Mouse (Mus musculus) layer of hippocampus, postnatal 25 days (tissue): ENCODE measurements around the gene Akap2. TPM values are rescaled to one million over a fixed set of nuclear protein-coding genes. Genes with fewer than 3 reads are reported as not detected.
"Not testable (repeated sequence)": the region's sequence is repeated elsewhere in the genome, so short reads cannot be mapped to it uniquely, and the experiment has no call there.

ENCODE experiments used
- DNase-seq, 2 experiments: peaks; one replicate each; pipeline ENCODE4 v3.0.0; 2022; ENCODE audit warnings: mixed read lengths in 2 of 2, low spot score in 1 of 2; ENCODE audit errors: extremely low spot score in 1 of 2
- total RNA-seq, 2 experiments: library from RNA; stranded (reverse); gene quantifications; 2 replicates each; pipeline ENCODE4 v1.2.3; 2021

The Akap2 gene
- total RNA-seq, 2 experiments from 2014 or later, result 42.3 to 42.5 TPM

DNA sequence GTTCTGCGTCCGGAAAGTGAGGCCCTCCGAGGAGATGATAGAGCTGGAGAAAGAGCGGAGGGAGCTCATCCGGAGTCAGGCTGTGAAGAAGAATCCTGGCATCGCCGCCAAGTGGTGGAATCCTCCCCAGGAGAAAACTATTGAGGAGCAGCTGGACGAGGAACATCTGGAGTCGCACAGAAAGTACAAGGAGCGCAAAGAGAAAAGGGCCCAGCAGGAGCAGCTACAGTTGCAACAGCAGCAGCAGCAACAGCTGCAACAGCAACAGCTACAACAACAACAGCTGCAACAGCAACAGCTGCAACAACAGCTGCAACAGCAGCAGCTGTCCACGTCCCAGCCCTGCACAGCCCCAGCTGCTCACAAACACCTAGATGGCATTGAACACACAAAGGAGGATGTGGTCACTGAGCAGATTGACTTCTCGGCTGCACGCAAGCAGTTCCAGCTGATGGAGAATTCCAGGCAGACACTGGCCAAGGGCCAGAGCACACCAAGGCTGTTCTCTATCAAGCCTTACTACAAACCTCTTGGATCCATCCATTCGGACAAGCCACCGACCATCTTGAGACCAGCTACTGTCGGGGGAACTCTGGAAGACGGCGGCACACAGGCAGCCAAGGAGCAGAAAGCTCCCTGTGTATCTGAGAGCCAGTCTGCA, 138.0 kb downstream of the Akap2 start:
- DNase-seq, result no peak

- no peak for DNase-seq
These were observed 139.2 kb downstream of the Akap2 start for GRCm38 (mm10) chr4:57856673-57857072.

GRCm38 (mm10) chr4:57860204-57860611, 142.8 kb downstream of the Akap2 start:
- DNase-seq, result no peak

DNA sequence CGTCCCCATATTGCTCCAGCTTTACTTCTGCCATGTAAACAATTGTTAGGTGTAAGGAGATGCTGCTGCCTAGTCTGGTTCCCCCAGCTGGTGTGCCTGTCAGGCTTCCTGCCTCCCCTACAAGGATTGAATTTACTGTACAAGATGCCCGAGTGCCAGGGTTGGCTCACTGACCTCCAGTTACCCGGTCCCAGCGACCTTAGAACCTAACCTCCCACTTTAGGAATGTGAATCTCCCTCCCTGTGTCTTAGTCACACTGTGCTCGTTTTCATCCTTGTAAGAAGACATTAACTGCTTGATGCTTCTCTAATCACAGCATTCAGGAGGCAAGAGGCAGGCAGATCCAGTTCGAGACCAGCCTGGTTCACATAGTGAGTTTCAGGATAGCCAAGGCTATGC, 143.7 kb downstream of the Akap2 start:
- DNase-seq, result no peak

- DNase-seq, result no peak
These were observed 144.4 kb downstream of the Akap2 start for GRCm38 (mm10) chr4:57861856-57862255.

DNA sequence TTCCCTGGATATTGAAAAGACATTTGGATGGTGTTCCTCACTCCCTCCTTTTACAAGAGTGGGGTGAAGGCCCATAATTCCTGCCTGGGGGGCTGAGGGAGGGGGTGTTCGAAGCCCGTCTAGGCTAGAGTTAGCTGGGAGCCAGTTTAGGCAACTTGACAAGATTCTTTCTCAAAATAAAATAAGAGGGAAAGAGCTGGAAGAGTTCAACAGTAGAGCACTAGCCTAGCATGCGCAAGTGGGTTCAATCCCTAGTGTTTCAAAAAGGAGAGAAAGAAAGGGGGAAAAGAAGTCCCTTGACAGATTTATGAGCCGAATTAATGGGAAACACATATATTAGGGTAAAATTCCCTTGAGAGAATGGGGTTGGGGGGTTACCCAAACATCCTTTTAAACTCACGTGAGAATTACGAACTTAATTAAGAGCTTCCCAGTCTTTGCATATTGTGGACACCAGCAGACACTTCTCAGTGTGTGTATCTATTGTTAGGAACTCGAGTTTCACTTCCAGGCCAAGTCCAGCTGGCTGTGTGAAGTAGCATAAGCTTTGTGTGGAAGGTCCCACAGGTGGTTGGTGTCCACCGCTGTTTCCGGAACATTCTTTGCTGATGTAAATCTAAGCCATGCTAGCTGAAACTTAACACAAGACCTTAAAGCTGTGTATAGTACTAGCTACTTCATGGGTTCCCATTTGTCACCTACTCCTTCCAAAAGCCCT, 145.0 kb downstream of the Akap2 start:
- no peak for DNase-seq

GRCm38 (mm10) chr4:57866088-57866487, 148.6 kb downstream of the Akap2 start:
- no peak for DNase-seq

- DNase-seq, result no peak
These were observed 149.5 kb downstream of the Akap2 start for GRCm38 (mm10) chr4:57866990-57867389.

DNA sequence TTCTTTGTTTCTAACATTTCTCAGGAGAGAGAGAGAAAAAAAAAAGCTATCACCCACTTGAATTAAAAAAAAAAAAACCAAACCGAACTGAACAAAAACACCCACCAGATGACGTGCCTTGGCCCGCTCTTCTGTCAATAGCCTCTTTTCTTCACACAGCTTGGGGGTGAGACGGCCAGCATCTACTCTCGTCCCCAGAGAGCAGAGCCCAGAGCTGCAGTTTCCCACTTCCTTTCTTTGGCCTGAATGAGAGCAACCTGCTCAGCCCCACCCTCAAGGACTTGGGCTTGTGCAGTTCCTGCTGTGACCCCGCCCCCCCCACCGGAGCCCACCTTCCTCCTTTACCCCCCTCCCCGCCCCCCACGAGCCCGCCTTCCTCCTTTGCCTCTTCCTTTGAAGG, 150.0 kb downstream of the Akap2 start:
- DNase-seq, result no peak

DNA sequence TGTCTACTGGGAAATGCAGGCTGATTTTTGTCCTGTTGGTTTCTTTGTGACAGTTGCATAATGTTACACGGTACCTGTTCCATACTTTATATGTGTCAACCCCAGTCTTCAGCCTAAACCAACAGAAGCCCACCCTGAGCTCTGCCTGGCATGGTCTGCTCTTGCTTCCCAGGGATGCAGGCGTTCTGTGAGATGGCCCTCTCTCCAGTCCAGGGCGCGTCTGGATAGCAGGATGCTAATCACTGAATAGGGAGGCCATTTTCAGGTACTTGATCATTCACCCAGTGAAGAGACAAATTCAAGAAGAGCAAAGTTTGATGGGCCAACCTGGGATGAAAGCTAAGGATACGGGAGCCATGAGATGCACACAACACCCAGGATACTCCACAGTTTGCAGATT, 161.7 kb downstream of the Akap2 start:
- DNase-seq, result no peak

DNA sequence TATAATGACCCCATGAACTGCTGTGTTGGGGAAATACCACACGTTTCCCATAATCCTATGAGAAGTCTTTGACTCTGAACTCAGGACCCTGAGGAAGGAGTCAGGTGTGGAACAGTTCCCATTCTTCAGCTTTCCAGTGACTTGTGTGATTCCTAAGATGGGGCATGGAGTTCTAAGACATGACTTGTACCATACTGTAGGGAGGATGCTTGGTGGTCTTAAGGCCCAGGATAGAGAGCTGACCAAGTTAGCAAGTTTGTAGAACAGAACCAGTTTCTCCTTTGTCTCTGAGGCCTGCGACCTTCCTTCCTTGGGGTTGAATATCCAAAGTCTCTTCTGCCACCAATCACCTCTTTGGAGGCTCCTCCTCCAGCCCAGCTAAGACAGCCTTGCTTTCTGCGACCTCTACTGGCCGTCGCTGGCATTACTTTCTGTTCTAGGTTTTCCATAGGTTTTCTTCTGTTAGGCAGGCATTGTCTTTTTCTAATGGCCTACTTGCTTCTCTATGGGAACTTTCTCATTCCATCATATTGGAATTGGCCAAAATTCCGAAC, 162.4 kb downstream of the Akap2 start:
- peak; percentile 68 to 94 for DNase-seq

DNA sequence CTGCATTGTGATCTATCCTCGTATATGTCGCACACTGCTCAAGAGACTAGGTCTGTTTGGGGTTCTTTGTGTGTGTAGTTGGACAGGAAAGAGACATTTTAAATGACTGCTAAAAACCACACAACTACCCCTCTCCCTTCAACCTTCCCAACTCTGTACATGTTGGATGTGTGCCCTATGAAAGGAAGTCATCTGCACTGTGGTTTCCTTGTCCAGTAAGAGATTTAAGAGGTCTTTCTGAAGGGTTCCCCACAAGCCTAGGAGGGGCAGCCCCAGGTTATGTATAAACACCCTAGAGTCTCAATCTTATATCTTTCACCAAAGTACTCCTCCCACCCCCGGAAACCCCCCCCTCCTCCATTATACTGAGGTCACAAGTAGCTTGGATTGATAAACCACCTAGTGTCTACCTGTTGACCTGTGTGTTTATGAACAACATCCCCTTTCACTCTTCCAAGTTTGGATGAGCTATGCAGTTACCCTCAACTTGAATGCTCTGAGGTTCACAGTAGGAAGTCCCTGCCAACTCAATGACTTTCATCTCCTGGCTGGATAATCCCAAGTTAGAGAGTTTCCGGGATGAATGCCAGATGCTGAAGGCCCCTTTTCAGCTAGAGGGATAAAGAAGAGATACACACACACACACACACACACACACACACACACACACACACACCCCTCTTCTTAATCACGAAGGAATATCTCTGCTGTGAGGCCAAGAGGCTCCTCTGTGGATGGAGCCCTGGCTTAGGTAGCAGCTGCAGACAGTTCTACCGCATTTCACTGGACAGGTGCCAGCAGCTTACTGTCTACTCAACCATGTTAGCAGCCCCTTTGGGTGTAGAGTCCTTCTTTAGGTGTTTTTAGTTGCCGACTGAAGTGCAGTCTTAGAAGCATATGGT, 166.3 kb downstream of the Akap2 start:
- DNase-seq, result no peak

- no peak for DNase-seq
These were observed 167.1 kb downstream of the Akap2 start for GRCm38 (mm10) chr4:57884511-57884910.

GRCm38 (mm10) chr4:57885186-57885585, 167.7 kb downstream of the Akap2 start:
- DNase-seq, result no peak

GRCm38 (mm10) chr4:57886066-57886887, 168.8 kb downstream of the Akap2 start:
- no peak for DNase-seq

- DNase-seq, result no peak
These were observed 169.4 kb downstream of the Akap2 start for GRCm38 (mm10) chr4:57886888-57887230.

DNA sequence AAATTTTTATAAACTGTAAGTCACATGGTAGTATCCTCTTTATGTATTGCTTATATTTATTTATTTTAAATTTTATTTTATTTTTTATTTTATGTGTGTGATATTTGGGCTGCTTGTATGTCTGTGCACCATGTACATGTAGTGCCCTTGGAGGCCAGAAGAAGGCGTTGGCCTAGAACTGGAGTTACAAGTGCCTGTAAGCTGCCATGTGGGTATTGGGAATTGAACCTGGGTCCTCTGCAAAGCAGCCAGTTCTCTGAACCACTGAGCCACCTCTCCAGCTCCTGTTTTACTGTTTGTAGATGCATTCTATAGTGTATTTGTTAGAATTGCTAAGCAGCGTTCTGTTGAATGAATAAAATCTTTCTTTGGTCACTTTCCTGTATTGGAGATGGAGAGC, 170.8 kb downstream of the Akap2 start:
- no peak for DNase-seq

- not testable (repeated sequence) for DNase-seq
These were observed 171.5 kb downstream of the Akap2 start for GRCm38 (mm10) chr4:57888978-57889377.

- no peak for DNase-seq
These were observed 172.3 kb downstream of the Akap2 start for GRCm38 (mm10) chr4:57889773-57890172.

GRCm38 (mm10) chr4:57892001-57892586, 174.6 kb downstream of the Akap2 start:
- DNase-seq, result peak in 1 of 2 experiments; percentile 2
